Mouse (Mus musculus): Measurements from ENCODE around the gene 2300009A05Rik. TPM values are rescaled to one million over a fixed set of nuclear protein-coding genes. Genes with fewer than 3 reads are reported as not detected.

2300009A05Rik gene
- polyA plus RNA-seq, 1 experiment from 2014 or later, result 84.6 TPM

Other genes starting within 250 kb of the 2300009A05Rik start
- 33.3 and 34.3 TPM in 2 replicates for gene Map2k5, start 21.3 kb downstream of the 2300009A05Rik start, polyA plus RNA-seq (2015; fragmentation: Nextera tagmentation; extraction: Ambion mirVana)
- gene Iqch, start 203.2 kb upstream of the 2300009A05Rik start, polyA plus RNA-seq (2015; fragmentation: Nextera tagmentation; extraction: Ambion mirVana), result 0.12 and 0.24 TPM in 2 replicates
- gene Aagab, start 203.4 kb upstream of the 2300009A05Rik start, polyA plus RNA-seq (2015; fragmentation: Nextera tagmentation; extraction: Ambion mirVana), result 51.5 and 56.0 TPM in 2 replicates